Mouse (Mus musculus): ENCODE results near the gene Hydin.

GRCm38 (mm10) chr8:110267268-110267667, 491 bp downstream of the Hydin start:
- no peak for TF ChIP-seq POLR2A (IDR thresholded peaks at IDR 0.05; ENCODE audit: insufficient read depth, low read depth, low read length)
- no peak for TF ChIP-seq CTCF (IDR thresholded peaks at IDR 0.05; ENCODE audit: insufficient read depth, low read depth, low read length)

Measured in olfactory bulb, adult 2 months (tissue).